Mouse (Mus musculus): ENCODE results near the gene Pou2f1. TPM values are rescaled to one million over a fixed set of nuclear protein-coding genes. Genes with fewer than 3 reads are reported as not detected.
"Not testable (repeated sequence)": the region's sequence is repeated elsewhere in the genome, so short reads cannot be mapped to it uniquely, and the experiment has no call there.

Pou2f1 gene
- total RNA-seq, 4 experiments from 2014 or later, result 17.0 to 23.2 (median 21.1) TPM

GRCm38 (mm10) chr1:166003181-166004022 lies 924 bp upstream of the Pou2f1 start:
- DNase-seq (ENCODE audit: low spot score in 2 of 2), result peak; percentile 89 to 91

- no peak for DNase-seq (ENCODE audit: low spot score in 2 of 2)
These were observed 481 bp downstream of the Pou2f1 start for GRCm38 (mm10) chr1:166001904-166002489.

GRCm38 (mm10) chr1:166001121-166001903 lies 1.2 kb downstream of the Pou2f1 start:
- DNase-seq (ENCODE audit: low spot score in 2 of 2), result peak; percentile 34 to 35

- DNase-seq (ENCODE audit: low spot score in 2 of 2), result peak in 1 of 2 experiments; percentile 15
These were observed 1.8 kb downstream of the Pou2f1 start for GRCm38 (mm10) chr1:166000601-166001120.

- no peak for DNase-seq (ENCODE audit: low spot score in 2 of 2)
These were observed 2.8 kb downstream of the Pou2f1 start for GRCm38 (mm10) chr1:165999709-166000108.

- no peak for DNase-seq (ENCODE audit: low spot score in 2 of 2)
These were observed 6.8 kb downstream of the Pou2f1 start for GRCm38 (mm10) chr1:165995661-165996055.

GRCm38 (mm10) chr1:165995011-165995660 lies 7.3 kb downstream of the Pou2f1 start:
- DNase-seq (ENCODE audit: low spot score in 2 of 2), result not testable (repeated sequence)

GRCm38 (mm10) chr1:165994279-165994678 lies 8.2 kb downstream of the Pou2f1 start:
- DNase-seq (ENCODE audit: low spot score in 2 of 2), result no peak

GRCm38 (mm10) chr1:165993270-165994156 lies 9.0 kb downstream of the Pou2f1 start:
- no peak for DNase-seq (ENCODE audit: low spot score in 2 of 2)

- no peak for DNase-seq (ENCODE audit: low spot score in 2 of 2)
These were observed 13.9 kb downstream of the Pou2f1 start for GRCm38 (mm10) chr1:165988536-165988935.

GRCm38 (mm10) chr1:165988072-165988471 lies 14.4 kb downstream of the Pou2f1 start:
- no peak for DNase-seq (ENCODE audit: low spot score in 2 of 2)

- no peak for DNase-seq (ENCODE audit: low spot score in 2 of 2)
These were observed 16.6 kb downstream of the Pou2f1 start for GRCm38 (mm10) chr1:165985743-165986360.

GRCm38 (mm10) chr1:165985186-165985585 lies 17.3 kb downstream of the Pou2f1 start:
- DNase-seq (ENCODE audit: low spot score in 2 of 2), result no peak

- DNase-seq (ENCODE audit: low spot score in 2 of 2), result no peak
These were observed 25.6 kb downstream of the Pou2f1 start for GRCm38 (mm10) chr1:165976672-165977448.

- DNase-seq (ENCODE audit: low spot score in 2 of 2), result no peak
These were observed 33.3 kb downstream of the Pou2f1 start for GRCm38 (mm10) chr1:165969001-165969690.

- peak; percentile 30 to 49 for DNase-seq (ENCODE audit: low spot score in 2 of 2)
These were observed 35.3 kb downstream of the Pou2f1 start for GRCm38 (mm10) chr1:165967027-165967654.

- no peak for DNase-seq (ENCODE audit: low spot score in 2 of 2)
These were observed 36.1 kb downstream of the Pou2f1 start for GRCm38 (mm10) chr1:165966156-165966914.
